Mouse (Mus musculus): ENCODE measurements around the gene Zcchc13.

Zcchc13 gene

DNA sequence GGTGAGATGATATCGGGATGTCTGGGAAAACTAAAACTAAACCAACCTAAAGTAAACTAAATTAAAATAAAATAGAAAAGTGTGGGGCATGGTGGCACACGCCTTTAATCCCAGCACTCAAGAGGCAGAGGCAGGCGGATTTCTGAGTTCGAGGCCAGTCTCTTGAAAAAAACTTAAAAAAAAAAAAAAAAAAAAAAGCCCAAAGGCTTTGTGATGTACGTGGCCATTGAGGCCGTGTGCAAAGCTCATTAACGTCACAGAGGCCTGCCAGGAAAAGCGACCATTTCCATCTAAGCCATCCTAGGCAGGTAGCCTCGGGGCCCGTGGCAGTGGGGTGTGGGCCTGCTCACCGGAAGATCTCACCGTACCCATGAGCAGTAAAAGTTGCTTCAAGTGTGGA is at the start of gene Zcchc13:
Gene Zcchc13, plus strand, starts transcription at position 284 of the 400 bp plus-strand sequence.
- DNase-seq (ENCODE audit: low spot score): no peak

DNA sequence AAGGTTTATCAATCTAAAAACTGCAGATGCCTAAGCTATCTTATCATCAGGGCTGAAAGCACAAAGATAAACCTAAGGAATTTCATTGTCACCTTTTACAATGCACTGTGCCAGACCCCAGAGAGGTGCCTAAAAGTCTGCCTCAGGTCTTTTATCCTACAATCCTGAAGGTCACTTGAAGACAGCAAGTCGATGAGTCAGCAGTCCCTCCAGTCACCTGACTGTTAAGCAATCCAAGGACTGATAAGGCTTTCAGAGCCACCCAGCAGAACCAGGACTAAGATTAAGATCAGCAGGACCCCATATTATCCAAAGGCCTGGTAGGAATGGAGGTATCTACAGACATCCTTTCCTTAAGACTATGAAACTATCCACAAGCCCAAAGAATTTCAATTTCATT is 46.1 kb upstream of the Zcchc13 start:
- DNase-seq (ENCODE audit: low spot score): no peak

DNA sequence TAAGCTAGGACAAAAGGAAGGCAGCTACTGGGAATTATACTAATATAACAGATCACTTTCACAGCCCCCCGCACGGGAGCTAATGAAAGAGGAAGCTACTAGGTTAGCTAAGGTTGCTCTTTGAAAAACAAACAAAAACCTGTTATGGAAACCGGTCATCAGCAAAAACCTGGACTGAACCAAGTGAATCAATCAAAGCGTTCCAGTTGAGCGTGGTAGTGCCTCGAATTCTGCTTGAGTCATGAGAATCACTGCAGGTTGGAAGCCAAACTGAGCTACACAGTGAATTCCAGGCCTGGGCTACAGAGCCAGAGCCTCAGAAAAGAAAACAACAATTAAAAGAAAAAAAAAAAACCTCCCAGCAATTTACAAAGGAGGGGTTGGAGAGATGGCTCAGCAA is 38.3 kb upstream of the Zcchc13 start:
- DNase-seq (ENCODE audit: low spot score): no peak

DNA sequence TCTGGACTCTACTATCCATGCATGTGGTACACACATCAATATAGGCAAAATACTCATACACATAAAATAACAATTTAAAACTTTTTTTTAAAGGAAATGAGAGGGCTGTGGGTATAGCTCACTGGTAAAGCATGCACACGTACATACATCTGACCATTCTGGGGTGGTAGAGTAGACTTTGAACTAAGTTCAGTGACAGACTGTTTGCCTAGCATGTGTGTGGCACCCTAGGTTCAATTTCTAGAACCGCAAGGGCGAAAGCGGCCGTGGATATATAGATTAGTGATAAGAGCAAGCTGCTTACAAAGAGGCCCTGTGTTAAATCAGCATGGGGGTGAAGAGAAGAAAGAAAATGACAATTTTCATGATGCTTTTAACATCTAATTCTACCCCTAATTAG is 27.8 kb upstream of the Zcchc13 start:
- no peak for DNase-seq (ENCODE audit: low spot score)

DNA sequence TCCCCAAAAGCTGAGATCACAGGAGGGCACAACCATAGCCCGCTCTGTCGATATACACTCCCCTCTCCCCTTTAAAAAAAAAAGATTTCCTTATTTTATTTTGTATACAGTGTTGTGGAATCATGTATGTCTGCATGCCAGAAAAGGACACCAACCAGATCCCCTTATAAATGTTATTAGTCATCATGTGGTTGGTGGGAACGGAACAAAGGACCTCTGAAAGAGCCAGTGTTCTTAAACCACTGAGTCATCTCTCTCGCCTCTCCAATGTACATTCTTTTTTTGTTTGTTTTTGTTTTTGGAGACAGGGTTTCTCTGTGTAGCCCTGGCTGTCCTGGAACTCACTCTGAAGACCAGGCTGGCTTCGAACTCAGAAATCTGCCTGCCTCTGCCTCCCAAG is 26.2 kb upstream of the Zcchc13 start:
- DNase-seq (ENCODE audit: low spot score): no peak

DNA sequence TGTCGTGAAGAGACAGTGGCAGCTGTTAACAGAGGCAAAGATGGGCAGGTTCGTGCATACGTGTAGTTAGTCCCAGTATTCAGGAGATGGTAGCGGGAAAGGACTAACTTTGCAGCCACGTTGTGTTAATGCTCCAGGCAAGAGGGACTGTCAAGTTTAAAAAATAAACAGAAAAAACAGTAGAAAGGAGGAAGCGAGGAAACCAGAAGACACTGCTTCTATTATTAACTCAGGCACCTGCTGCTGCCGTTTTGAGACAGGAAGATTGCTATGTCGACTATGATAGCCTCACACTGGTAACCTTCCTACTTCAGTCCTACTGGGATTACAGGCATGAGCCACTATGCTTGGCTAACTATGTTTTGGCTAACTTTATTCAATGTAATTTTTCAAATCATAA is 24.9 kb upstream of the Zcchc13 start:
- no peak for DNase-seq (ENCODE audit: low spot score)

DNA sequence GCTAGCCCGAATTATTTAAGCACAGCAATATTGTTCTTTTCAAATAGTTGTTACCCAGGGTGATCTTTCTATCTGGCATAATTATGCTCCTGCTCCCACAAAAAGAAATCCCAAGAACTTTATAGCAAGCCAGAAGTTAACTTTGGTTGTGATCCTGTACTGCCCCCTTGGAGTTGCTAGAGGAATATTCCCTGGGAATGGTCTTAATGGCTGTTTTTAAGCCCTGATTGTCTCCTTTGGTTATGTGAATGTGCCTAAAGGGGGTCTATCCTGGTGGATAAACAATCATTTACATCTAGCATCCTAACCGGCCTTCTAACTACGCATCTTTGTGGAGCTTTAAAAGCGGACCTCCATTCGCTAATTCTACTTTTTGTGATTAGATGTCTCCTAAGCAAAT is 20.0 kb upstream of the Zcchc13 start:
- DNase-seq (ENCODE audit: low spot score): no peak

DNA sequence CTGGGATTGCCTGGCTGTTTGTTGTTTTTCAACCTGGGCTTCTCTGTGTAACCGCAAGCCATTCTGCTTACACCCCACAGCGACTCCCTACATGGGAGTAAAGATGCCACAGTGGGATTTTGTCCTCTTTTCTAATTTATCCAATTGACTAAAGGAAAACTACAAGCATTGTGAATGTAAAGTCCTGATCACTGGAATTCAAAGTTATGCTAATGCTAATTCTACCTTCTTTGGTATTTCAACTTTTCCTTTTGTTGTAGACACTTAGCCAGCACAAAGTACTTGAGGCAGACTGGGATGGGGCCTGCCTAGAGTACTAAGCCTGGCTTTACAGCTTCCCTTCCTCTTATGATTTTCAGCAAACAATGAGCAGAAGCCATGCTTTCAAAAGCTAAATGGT is 18.9 kb upstream of the Zcchc13 start:
- no peak for DNase-seq (ENCODE audit: low spot score)

DNA sequence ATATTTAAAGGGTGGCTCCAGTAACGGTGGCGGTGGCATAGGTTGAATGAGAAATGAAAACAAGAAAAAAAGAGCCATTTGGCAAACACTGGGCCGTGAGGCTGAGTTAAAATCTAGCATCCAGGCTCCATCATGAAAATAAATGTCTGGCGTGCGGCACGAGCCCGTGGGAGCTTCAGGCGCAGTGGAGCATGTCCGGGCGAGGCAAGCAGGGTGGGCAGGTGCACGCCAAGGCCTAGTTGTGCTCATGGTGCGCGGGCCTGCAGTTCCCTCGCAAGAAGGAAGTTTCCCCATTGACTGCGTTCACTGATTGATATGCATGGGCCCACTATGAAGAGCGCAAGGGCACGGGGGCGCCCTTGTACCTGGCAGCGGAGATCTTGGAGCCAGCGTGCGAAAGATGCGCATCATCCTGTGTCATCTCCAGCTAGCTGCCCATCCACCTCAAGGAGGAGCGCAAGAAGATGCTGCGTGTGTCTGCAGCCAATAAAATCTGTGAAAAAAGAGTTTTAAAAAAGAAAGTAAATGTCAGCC is 15.6 kb upstream of the Zcchc13 start:
- no peak for DNase-seq (ENCODE audit: low spot score)

DNA sequence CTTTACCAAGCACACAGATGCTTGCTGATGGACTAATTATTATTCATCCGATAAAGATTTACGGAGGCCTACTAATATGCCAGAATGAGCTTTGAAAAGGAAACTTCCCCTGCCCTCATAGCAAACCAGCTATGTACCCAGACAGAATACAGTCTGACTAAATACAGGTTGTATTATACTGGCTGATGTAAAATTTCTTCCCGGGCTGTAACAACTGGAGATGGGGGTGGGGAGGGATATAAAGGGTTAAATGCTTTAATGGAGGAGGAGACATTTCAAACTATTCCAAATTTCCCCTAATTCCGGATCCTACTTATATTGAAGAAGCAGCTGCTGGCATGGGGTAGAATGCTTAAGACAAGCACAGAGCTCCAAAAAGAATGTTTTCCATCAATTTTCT is 14.9 kb upstream of the Zcchc13 start:
- no peak for DNase-seq (ENCODE audit: low spot score)

DNA sequence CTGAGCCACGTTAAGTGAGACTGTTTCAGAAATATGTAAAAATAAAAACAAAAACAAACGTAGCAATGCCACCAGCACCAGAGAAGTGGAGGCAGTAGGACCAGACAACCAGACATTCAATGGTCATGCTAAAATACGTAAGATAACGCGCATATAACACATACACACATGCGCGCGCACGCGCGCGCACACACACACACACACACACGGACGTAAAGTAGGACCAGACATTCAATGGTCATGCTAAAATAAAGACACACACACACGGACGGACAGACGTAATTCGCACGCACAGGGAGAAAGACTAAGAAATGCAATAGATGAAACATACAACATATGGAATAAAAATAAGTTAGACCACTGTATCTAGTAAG is 14.2 kb upstream of the Zcchc13 start:
- peak; percentile 30 for DNase-seq (ENCODE audit: low spot score)

DNA sequence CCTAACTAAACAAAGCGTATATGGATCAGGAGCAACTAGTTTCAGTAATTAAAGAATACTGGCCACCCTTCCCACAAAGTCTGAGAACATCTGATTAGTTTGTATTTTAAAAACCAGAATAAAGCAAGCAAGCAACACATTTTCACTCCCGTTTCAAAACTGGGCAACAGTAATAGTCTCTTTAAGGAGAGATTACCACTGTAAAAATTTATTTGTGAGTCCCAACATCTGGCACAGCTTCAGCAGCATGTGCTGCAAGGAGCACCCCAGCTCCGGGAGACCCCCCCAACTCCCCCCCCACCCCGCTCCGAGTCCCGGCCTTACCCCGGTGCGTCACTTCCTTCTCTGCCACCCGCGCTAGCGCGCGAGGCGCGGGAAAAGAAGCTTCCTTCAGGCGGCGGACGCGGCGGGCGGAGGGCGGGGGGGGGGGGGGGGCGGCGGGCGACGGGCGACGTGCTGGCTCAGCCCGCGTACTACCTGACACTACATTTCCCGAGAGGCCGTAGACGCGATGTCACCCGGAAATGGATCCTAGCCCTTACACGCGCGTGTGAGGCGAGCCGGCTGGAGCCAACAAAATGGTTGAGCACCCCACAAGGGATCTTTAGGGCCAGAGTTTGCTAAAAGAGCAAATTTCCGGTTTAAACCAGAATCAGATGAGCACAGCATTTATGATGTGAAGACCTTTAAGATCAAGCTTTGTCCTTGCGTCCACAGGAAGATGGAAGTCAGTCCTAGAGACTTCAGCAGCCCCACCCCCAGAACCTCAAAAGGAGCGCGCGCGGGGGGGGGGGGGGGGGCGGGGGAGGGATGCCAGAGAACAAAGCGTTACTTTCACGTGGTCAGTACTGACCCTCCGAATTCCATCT is 13.6 kb upstream of the Zcchc13 start:
- DNase-seq (ENCODE audit: low spot score): peak; percentile 68

DNA sequence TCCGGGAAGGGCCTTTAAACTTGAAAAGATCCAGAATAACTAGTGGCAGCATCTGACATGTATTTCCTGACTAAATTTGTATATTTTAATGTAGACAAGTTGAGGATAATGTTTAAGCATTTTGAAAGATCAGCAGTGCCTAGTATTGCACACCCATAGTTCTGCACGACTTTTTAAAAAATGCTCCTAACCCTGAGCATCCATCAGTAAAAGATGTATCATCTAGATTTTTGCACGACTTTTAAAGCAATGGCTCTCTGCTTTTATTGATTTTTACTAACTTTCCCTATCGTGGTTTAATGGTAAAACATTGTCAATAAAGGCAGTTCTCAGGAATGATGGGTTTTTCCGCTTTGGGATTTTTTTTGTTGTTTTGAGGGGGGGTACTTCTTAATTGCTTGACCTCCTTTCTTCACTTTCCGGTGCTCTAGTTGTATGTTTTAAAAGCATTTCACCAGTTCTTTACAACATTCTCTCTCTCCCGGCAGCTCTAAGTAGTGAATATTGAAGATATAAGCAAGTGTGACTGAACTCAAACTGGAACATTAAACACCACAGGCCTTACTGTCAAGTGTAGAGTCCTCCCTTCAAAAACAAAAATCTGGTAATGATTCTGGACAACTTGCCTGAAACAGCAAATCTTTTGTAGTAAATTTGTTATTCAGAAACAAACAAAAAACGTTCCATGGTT is 12.8 kb upstream of the Zcchc13 start:
- DNase-seq (ENCODE audit: low spot score): no peak

DNA sequence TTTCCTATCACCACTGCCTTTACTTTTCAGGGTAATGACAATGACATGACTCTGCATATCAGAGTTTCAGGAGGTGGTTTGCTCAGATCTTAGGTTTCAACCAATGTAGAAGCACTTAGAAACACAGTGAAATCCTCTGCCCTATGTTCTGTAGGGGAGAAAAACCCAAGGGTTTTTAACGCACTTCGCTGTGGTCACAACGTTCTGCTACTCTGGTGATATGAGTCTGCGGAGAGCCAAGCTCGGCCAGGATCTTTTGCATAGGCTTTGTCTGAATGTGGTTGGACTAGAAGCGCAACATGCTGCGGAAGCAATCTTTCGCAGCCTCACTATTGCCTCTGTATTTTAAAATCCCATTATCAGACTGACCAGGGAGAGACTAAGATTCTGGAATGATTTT is 8.6 kb upstream of the Zcchc13 start:
- peak; percentile 26 for DNase-seq (ENCODE audit: low spot score)

DNA sequence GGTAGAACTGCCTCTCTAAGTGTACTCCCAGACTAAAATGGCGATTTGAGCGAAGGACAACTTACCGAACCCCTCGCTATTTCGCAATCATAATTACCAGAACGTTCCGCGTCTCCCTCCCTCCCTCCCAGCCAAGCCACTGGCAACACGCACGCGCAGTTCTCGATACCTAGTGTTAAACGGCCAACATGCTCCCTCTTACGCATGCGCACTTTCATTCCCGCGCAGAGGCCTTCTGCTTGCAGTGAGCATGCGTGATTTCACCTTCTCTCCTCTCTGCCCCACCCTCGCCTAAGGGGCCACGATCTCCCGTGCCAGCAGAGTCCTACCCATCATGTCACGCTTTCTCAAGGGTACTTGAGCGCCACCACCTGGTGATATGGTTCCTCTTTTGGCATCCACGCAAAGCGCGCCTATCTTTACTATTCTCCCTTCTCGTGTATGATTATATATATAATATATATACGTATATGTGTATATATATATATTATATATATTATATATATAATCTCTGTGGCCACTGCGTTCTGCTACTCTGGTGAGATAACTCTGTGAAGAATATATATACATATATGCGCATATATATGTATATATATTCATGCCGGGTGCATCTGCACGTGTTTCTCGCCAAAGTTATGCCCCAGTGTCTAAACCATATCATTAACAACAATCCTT is 8.0 kb upstream of the Zcchc13 start:
- DNase-seq (ENCODE audit: low spot score): peak; percentile 91

DNA sequence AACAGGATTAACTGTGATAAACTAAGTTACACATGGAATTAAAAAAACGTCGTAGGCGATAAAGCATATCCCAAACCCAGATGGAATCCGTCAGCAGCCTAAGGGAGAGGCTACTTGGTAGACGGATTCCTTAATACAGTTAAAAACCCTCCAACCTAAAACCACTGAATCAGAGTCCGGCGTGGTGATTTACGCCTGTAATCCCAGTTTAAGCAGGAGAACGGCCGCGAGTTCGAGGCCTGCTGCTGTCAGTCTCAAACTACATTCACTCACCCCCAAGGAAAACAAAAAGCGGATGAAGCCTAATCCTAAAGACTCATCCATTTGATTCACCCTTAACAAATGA is 7.5 kb upstream of the Zcchc13 start:
- DNase-seq (ENCODE audit: low spot score): peak; percentile 15

DNA sequence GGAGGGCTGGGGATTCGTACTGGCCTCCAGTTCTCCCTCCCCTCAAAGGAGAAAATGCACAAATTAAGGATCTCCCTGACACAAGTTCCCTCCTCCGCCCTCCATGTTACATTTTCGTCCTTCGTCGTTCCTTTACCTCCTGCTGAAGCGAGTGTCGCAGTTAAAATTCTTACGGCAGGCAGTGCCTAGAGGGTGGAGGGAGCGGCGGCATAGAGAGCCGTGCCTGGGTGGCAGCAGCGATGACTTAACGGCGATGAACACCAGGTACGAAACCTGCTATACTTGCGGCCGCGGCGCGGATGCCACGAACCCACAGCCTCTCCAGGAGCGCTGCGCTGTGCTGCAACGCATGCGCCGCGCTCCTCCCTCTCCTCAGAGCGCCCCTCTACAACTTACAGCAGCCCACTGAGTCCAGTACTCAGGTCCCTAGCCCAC is 7.0 kb upstream of the Zcchc13 start:
- peak; percentile 40 for DNase-seq (ENCODE audit: low spot score)

DNA sequence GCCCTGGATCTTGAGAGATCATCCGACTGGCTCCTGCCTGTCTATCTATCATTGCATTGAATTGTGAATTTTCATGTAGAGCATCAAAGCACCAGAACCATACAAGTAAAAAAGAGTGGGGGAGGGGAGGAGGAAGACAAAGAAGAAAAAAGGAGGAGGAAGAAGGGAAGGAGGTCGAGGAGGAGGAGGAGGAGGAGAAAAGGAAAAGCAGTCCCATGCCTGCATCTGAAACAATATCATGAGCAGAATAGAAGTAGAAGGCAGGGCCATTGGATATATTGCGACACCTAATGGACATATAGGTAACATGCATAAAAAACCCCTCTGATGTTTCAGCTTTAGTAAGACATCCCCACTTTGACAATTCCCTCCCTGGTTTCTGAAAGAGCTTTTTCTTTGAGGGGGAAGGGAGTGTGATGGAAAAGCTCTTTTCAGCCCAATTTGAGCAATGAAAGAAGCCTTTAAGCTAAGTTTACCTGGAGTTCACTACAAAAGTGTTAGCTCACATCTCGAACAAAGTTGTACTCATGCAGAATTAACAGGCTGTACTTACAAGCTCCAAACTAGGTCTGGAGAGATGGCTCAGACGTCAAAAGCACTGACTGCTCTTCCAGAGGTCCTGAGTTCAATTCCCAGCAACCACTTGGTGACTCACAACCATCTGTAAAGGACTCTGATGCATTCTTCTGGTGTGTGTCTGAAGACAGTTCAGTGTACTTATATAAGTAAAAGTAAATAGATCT is 5.8 kb upstream of the Zcchc13 start:
- no peak for DNase-seq (ENCODE audit: low spot score)

DNA sequence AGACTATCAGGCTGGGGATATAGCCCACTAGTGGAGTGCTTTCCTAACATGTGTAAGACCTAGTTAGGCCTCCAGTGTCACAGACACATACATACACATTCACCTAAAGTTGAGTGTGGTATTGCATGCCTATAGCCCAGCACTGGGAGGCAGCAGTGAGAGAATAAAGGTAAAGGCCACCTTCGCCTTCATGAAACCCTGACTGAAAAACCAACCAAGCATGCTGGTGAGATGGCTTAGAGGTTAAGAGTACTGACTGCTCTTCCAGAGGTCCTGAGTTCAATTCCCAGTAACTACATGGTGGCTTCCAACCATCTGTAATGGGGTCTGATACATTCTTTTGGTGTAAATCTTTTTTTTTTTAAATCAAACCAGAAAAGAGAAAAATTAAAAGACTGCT is 1.5 kb upstream of the Zcchc13 start:
- no peak for DNase-seq (ENCODE audit: low spot score)

DNA sequence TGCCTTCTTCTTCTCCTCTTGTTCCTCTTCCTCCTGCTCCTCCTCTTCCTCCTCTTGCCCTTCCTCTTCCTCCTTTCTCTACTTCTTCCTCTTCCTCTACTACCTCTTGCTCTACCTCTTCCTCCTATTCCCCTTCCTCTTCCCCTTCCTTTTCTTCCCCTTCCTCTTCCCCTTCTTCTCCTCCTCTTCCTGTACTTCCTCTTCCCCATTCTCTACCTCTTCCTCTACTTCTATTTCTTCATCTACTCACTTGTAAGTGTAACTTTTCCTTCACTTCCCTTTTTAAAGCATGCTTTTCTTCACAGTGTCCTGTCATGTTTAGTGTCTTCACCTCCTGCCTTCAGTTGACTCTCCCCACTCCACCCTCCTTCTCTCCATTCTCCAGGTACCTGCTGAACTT is 3.5 kb downstream of the Zcchc13 start:
- DNase-seq (ENCODE audit: low spot score): no peak

DNA sequence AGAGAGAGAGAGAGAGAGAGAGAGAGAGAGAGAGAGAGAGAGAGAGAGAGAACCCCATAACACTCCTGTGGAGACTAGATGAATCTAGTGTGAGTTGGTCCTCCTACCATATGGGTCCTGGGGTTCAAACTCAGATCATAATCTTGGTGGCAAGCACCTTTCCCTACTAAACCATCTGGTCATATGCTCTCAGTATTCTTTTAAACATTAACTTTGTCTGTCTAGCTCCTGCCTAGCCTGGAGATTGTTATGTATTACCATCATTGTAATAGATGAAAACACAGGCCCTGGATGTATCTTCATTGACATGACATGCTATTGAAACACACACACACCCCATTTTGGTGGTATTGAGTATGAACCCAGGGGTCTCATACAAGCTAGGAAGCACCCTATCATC is 5.6 kb downstream of the Zcchc13 start:
- DNase-seq (ENCODE audit: low spot score): no peak

DNA sequence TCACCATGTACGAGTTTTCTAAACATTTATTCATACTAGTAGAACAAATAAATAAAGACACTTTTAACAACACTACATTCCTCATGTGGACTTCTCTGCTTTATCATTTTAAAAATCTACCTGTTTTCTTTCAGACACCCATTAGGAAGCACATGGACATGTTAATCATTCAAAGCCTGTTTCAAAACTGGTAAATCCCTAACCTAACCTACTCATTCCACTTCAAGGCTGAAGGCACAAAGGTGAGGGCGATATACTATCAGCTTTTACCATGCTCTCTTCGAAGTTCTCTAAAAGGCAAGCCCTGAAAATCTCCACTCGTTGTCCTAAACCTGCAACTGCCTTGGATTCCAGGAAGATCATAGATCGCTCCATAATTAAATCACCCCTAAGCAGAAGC is 8.2 kb downstream of the Zcchc13 start:
- no peak for DNase-seq (ENCODE audit: low spot score)
